Mouse (Mus musculus) E14TG2a.4 (cell line): ENCODE data around the gene Pdlim7.

Experiments used
- CTCF ChIP-seq: conservative IDR thresholded peaks from 2 replicates; pipeline ENCODE4 v1.5.1; 2014; ENCODE audit warnings: low read length
- NANOG ChIP-seq: IDR thresholded peaks from 2 replicates; pipeline ENCODE4 v1.6.1; 2014; ENCODE audit warnings: borderline replicate concordance, low read length, mixed read lengths
- POU5F1 ChIP-seq: IDR thresholded peaks from 2 replicates; pipeline ENCODE4 v1.6.1; 2014; ENCODE audit warnings: low read length, borderline replicate concordance

GRCm38 (mm10) chr13:55535191-55535590 lies 21.7 kb upstream of the Pdlim7 start:
- no peak for TF ChIP-seq CTCF
- no peak for TF ChIP-seq NANOG
- no peak for TF ChIP-seq POU5F1
